Comparison of ENCODE assay signal across 12 mouse cellular contexts in genomic region chr1:39502817-39503633, GRCm38 (mm10). TPM values are rescaled to one million over a fixed set of nuclear protein-coding genes. Genes with fewer than 3 reads are reported as not detected.
DNase-seq lines count a peak whose midpoint lies in the region; ATAC-seq lines count a peak whose summit lies in the region.
"Had no signal": no experiment of that assay in that cellular context is flagged by ENCODE, and none has a peak within 500 bp of the region (broad histone marks: within the 10 kb centered on the region; RNA-seq: fewer than 3 reads in every experiment).

No protein-coding gene starts in this region.

- intact Hi-C loops in left cerebral cortex, postnatal 4 days (cut with DNase I): no loop called here

- no peaks in the 10 kb centered on the region for H3K4me1 ChIP-seq in forebrain, embryonic 13.5 days
- H3K4me1 ChIP-seq: limb, embryonic 13.5 days had no signal

- H3K4me3 ChIP-seq in forebrain, embryonic 13.5 days: no peak overlapping the region
- H3K4me3 ChIP-seq: heart, adult 2 months; limb, embryonic 13.5 days; myocyte had no signal

- no peaks in the 10 kb centered on the region for H3K27me3 ChIP-seq in forebrain, embryonic 13.5 days

- ATAC-seq in erythroid progenitor cell, adult 5-6 weeks (replicated peaks; ENCODE audit: low FRiP score, poor library complexity, severe bottlenecking): no peak
- no peak for ATAC-seq in forebrain, embryonic 13.5 days
- ATAC-seq: intestine, postnatal 0 days had no signal

- peak; percentile 13 for DNase-seq in left cerebral cortex, postnatal 4 days
- no peak for DNase-seq in left cerebral cortex, adult 11 months (ENCODE audit: low spot score)
- peak; percentile 20 for DNase-seq in CD4-positive, CD25-positive, alpha-beta regulatory T cell, adult 2 months (ENCODE audit: low read depth, low spot score)
- peak; percentile 57 for DNase-seq in adrenal gland, postnatal 10 days
- DNase-seq in monocyte, adult 2 months (ENCODE audit: low read depth in 1 of 2, low spot score in 2 of 2): peak; percentile 68 to 81
- no peak for DNase-seq in neural tube, embryonic 10.5 days (ENCODE audit: extremely low spot score, low spot score)

- no peak overlapping the region for H3K9ac ChIP-seq in forebrain, embryonic 13.5 days
- H3K9ac ChIP-seq: limb, embryonic 13.5 days had no signal

- WGBS in forebrain, embryonic 13.5 days: 84% methylated on average over 17 of the region's 17 CpGs

- no peaks in the 10 kb centered on the region for H3K36me3 ChIP-seq in forebrain, embryonic 13.5 days (ENCODE audit: poor library complexity, severe bottlenecking)
- H3K36me3 ChIP-seq: limb, embryonic 13.5 days had no signal

- H3K9me3 ChIP-seq in forebrain, embryonic 13.5 days (replicated peaks): no peaks in the 10 kb centered on the region
- H3K9me3 ChIP-seq: limb, embryonic 13.5 days had no signal

- no peak overlapping the region for H3K27ac ChIP-seq in forebrain, embryonic 13.5 days
- H3K27ac ChIP-seq: heart, adult 2 months; limb, embryonic 13.5 days had no signal

- H3K4me2 ChIP-seq in forebrain, embryonic 13.5 days: no peak overlapping the region
- H3K4me2 ChIP-seq: limb, embryonic 13.5 days had no signal

RNA-seq across cellular contexts. Expression of gene Tbc1d8, which starts 24.5 kb away (rescaled TPM):
- 10 to 100 TPM; 21.0 to 21.1 TPM for total RNA-seq in left cerebral cortex, postnatal 4 days (2021)
- 10 to 100 TPM in 1 of 2 experiments, 1 to 10 TPM in 1; 9.2 to 12.4 TPM for total RNA-seq in adrenal gland, postnatal 10 days (2021)
- 25.2 and 43.2 TPM in 2 replicates for total RNA-seq in erythroid progenitor cell, adult 5-6 weeks (2015; ENCODE audit: low replicate concordance)
- total RNA-seq in erythroid progenitor cell, adult 5-6 weeks (2017; ENCODE audit: low replicate concordance): 3.3 and 6.9 TPM in 2 replicates
- 6.1 and 6.9 TPM in 2 replicates for polyA plus RNA-seq in forebrain, embryonic 13.5 days (2015; fragmentation: Nextera tagmentation; extraction: Ambion mirVana)

RNA-seq across cellular contexts. Expression of gene Cnot11, which starts 31.8 kb away (rescaled TPM):
- 10 to 100 TPM; 21.6 to 23.6 TPM for total RNA-seq in left cerebral cortex, postnatal 4 days (2021)
- total RNA-seq in adrenal gland, postnatal 10 days (2021): 10 to 100 TPM; 18.5 to 18.8 TPM
- 6.1 and 6.3 TPM in 2 replicates for total RNA-seq in erythroid progenitor cell, adult 5-6 weeks (2015; ENCODE audit: low replicate concordance)
- 9.9 and 17.3 TPM in 2 replicates for total RNA-seq in erythroid progenitor cell, adult 5-6 weeks (2017; ENCODE audit: low replicate concordance)
- polyA plus RNA-seq in forebrain, embryonic 13.5 days (2015; fragmentation: Nextera tagmentation; extraction: Ambion mirVana): 15.9 and 17.2 TPM in 2 replicates

Comparison
In these comparisons a context has a peak if more than half of its experiments do, and no peak if none do; other contexts are left out.
1. DNase-seq: peak in left cerebral cortex, postnatal 4 days (single experiment), CD4-positive, CD25-positive, alpha-beta regulatory T cell, adult 2 months (single experiment), adrenal gland, postnatal 10 days (single experiment) and monocyte, adult 2 months (2 of 2); none in left cerebral cortex, adult 11 months (single experiment) and neural tube, embryonic 10.5 days (single experiment).